Mouse (Mus musculus): ENCODE data around the gene Mmp17. TPM values are rescaled to one million over a fixed set of nuclear protein-coding genes. Genes with fewer than 3 reads are reported as not detected.

Gene Mmp17
- 17.9 and 22.8 TPM in 2 replicates for polyA plus RNA-seq (2012; rRNA removed)

- peak; percentile 86 for DNase-seq (ENCODE audit: low spot score)
Observed at GRCm38 (mm10) chr5:129583761-129584582, at the start of gene Mmp17. TSS of gene Mmp17 (plus strand) at chr5:129584169.

DNA sequence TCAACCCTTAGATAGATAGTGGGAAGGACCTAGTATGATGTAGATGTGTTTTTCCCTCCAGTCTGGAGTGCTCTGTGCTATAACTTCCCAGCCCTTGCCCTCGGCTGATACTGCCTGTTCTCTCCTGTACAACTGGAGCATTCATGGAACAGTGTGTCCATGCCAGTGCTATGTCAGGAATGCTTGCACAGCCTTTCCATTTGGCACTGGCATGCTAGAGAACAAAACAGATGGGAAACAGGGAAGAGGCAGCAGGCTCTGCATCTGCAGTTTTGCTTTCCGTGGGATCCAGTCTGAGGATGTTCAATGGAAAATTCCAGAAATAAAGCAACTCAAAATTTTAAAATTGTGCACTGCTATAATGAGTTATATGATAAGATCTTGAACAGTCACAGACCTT lies 49.5 kb upstream of the Mmp17 start:
- DNase-seq (ENCODE audit: low spot score), result no peak

- no peak for DNase-seq (ENCODE audit: low spot score)
Observed at GRCm38 (mm10) chr5:129535021-129535420, 48.9 kb upstream of the Mmp17 start.

DNA sequence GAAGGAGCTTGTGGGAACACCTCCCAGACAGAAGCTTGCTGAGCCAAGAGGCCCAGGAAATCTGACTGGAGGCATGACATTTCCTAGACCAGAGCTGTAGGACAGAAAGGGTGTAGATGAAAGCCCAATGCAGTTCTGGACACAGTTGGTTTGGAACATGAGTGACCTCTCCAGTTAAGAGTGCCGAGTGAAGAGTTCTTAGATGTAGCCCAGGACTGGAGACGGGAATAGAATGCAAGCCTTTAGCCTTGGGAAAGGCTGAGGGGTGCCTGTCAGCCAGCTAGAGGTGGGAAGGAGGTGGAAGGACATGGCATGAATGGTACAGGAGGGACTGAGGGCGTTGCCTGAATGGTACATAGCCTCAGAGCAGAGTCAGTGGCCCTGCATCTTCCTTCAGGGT lies 48.5 kb upstream of the Mmp17 start:
- DNase-seq (ENCODE audit: low spot score), result no peak

GRCm38 (mm10) chr5:129538826-129539225 lies 45.1 kb upstream of the Mmp17 start:
- DNase-seq (ENCODE audit: low spot score), result no peak

GRCm38 (mm10) chr5:129542236-129542635 lies 41.7 kb upstream of the Mmp17 start:
- no peak for DNase-seq (ENCODE audit: low spot score)

GRCm38 (mm10) chr5:129545787-129546186 lies 38.2 kb upstream of the Mmp17 start:
- DNase-seq (ENCODE audit: low spot score), result no peak

- no peak for DNase-seq (ENCODE audit: low spot score)
Observed at GRCm38 (mm10) chr5:129549716-129550115, 34.3 kb upstream of the Mmp17 start.

- no peak for DNase-seq (ENCODE audit: low spot score)
Observed at GRCm38 (mm10) chr5:129550790-129551189, 33.2 kb upstream of the Mmp17 start.

DNA sequence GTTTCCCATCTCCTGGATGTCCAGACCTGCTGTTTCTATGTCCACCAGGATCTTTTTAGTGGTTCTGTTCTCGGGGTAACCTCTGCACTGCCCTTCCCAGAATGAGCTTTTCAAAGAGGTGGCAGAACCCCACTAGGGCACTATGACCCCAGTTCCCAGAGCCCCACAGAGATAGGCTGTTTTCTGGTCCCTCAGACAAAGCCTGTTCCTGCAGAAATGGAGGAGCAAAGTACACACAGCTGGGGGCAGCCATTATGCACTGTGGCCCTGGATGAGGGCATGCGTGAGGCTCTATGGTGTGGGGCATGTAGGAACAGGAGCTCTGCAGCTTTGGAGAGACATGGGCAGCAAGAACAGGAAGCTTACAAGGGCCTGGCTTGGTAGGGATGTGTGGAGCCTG lies 32.0 kb upstream of the Mmp17 start:
- no peak for DNase-seq (ENCODE audit: low spot score)

DNA sequence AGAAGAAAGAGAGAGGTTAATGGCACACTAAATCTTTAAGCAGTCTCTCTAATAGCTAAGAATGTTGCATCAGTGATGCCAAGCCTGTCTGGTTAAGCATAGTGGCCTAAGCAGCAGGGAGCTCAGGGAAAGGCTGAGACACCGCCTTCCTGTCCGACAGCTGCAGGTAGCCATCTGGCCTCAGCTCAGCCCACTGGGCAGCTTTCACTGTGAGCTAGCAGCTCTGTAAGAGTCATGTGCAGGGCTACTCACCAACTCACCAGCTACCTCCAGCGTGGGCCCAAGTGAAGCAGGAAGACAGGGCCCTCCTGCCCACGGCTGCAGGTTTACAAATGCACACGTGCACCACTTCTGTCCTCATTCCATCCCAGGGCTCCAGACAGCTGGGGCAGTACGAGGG lies 30.3 kb upstream of the Mmp17 start:
- no peak for DNase-seq (ENCODE audit: low spot score)

DNA sequence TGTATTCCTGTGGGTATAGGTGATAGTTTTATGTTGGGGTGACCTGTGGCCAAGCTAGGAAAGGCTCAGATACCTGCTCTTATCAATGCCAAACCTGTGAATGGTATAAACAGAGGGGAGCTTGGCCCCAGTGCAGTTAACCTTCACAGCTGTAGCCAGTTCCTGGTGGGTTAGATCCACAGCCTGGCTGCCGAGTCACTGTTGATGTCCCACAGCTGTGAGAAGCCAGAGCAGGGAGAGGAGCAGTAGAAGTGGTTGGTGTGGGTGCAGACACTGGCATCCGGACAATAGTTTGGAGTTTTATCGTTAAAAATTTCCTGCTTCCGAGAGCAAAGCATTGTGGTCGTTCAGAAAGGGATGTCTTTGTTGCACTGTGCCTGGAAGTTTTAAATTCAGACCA lies 25.4 kb upstream of the Mmp17 start:
- DNase-seq (ENCODE audit: low spot score), result no peak

DNA sequence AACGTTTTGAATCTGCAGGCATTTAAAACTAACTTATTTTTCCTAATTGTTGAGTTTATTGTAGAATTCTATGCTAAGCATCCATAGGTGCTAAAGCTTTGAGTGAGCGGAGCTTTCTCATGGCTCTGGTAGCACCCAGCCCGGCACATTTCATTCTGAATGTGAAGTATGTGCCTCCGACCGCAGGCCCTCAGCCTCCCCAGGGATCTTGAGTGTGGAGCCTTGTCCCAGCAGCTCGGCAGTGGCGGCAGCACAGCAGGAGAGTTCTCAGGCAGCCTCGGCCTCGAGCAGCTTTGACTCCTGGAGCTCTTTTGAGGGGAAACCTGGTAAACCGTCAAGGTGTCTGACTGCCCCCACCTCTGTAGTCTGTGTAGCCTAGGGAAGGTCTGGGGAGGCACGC lies 24.7 kb upstream of the Mmp17 start:
- DNase-seq (ENCODE audit: low spot score), result no peak

- no peak for DNase-seq (ENCODE audit: low spot score)
Observed at GRCm38 (mm10) chr5:129562342-129562741, 21.6 kb upstream of the Mmp17 start.

- no peak for DNase-seq (ENCODE audit: low spot score)
Observed at GRCm38 (mm10) chr5:129568596-129568995, 15.4 kb upstream of the Mmp17 start.

GRCm38 (mm10) chr5:129578201-129578600 lies 5.8 kb upstream of the Mmp17 start:
- no peak for DNase-seq (ENCODE audit: low spot score)

DNA sequence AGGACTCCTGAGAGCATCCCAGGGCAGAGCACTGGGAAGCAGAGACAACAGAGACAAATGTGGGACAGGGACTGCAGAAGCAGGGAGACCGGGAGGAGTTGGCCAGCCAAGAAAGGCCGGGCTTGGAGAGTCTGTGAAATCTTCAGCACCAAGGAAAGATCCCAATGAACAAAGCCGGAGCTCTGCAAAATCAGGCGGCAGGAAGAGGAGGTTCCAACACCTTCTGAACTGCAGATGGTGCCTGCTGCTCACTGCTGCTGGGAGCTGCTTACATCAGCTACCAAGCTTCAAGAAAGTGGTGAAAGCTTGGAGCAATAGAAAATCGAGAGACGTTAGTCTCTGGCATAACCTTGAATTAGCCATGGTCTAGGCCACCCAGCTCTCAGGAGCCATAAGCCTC lies 3.9 kb upstream of the Mmp17 start:
- no peak for DNase-seq (ENCODE audit: low spot score)

- DNase-seq (ENCODE audit: low spot score), result no peak
Observed at GRCm38 (mm10) chr5:129580572-129580971, 3.4 kb upstream of the Mmp17 start.

GRCm38 (mm10) chr5:129581015-129581414 lies 3.0 kb upstream of the Mmp17 start:
- DNase-seq (ENCODE audit: low spot score), result no peak

GRCm38 (mm10) chr5:129583331-129583730 lies 638 bp upstream of the Mmp17 start:
- DNase-seq (ENCODE audit: low spot score), result no peak

DNA sequence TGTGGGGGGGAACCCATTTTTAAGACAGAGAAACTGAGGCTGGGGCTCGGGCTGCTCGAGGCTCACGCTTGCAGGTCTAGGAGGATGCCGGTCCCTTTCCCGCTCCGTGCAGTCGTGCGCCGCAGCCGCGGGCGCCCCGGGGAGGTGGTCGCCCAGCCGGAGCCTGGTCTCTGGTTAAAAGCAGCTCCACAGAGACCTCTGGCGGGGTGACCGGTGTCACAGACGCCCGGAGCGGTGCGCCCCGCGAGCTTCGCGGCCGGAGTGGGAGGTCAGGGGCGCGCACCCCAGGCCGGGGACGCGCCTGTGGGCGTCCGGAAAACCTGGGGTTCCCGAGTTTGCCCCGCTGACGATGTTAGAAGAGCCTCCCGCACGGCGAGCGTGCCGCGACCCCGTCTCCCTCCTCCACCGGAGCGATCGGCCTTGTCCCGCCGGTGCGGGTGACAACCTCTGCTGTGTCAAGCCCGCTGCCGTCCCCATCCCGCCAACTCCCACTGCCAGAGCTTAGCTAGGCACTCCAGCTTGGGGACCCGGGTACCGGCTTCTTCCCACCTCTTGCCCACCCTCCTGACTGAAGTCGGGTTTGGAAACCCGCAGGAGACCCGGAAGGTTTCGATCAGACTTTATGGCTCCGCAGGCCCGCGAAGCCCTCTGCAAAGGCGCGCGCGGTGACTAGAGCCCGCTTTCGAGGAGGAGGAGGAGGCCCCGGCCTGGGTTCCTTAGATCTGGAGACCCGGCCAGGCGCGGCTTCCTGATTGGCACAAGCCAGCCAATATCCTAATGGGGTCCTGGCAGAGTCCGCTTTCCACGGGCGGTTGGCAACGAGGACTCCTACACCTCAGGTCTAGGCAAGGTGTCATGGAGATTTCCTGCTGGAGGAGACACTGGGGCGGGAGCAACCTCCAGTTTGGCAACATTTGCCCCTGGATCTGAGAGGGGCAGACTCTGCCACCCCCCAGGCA lies 893 bp downstream of the Mmp17 start:
- peak; percentile 37 for DNase-seq (ENCODE audit: low spot score)

DNA sequence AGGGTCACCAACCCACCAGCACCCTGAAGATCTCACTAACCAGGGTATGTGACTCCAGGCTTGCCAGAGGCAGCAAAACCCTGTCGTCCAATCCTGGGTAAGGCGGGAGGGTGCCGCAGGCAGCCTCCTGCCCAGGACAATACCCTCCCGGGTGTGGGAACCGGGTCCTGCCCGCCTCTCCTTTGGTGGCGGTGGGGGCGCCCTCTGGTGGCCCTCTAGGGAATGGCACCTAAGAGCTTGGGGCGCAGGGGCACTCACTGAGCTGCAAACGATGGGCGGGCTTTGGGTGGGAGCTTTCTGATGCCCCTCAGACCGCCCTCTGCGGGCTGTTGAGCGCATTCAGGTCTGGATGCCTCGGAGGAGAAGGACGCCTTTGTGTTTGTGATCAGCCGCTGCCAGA lies 2.0 kb downstream of the Mmp17 start:
- peak; percentile 78 for DNase-seq (ENCODE audit: low spot score)

DNA sequence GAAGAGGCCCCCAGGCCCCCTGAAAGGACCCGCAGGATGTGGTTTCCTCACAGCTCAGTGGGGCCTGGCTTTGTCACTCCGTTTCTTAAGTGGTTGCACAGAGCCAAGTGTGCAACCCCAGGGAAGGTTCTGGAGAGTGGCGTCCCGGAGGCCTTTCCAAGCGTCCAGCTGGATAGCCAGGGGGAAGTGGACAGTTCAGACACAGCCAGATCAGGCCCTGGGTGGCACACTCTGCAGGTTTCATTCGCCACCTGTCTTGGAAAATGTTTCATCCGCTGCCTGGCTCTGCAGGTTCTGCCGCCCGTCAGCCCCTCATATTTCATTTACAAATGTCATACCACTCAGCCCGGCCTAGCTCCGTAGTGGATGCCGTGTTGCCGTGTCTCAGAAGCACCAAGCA lies 2.5 kb downstream of the Mmp17 start:
- no peak for DNase-seq (ENCODE audit: low spot score)
